Mouse (Mus musculus): ENCODE measurements around the gene Slc4a8.
"Not testable (repeated sequence)": the region's sequence is repeated elsewhere in the genome, so short reads cannot be mapped to it uniquely, and the experiment has no call there.

The Slc4a8 gene

DNA sequence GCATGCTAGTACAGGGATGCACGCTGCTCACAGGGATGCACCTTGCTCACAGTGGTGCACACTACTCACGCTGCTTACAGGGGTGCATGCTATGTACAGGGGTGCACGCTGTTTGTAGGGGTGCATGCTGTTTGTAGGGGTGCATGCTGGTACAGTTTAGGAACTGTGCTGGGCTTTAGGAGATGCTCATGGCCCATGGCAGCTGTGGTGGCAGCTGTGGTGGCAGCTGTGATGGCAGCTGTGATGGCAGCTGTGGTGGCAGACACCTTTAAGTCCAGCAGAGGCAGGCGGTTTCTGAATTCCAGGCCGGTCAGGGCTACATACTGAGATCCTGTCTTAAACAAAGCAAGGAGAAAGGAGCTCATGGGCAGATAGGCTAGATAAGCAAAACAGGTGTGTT, 8.8 kb downstream of the Slc4a8 start:
- no peak for DNase-seq (ENCODE audit: low read depth in 2 of 2, low spot score in 2 of 2)

DNA sequence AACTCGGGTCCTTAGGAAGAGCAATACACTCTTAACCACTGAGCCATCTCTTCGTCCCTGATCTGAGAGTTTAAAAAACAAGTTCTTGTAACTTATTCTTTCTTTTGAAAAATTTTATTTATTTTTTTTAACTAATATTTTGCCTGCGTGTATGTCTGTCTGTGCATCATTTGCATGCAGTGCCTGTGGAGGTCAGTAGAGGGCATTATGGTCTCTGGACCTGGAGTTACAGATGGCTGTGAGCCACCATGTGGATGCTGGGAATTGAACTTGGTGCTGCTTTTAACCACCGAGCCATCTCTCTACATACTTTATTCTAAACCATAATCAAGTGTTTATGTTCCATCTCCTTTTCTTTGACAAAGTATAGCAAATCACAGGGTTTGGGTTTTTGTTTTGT, 11.1 kb downstream of the Slc4a8 start:
- DNase-seq (ENCODE audit: low read depth in 2 of 2, low spot score in 2 of 2) = no peak

DNA sequence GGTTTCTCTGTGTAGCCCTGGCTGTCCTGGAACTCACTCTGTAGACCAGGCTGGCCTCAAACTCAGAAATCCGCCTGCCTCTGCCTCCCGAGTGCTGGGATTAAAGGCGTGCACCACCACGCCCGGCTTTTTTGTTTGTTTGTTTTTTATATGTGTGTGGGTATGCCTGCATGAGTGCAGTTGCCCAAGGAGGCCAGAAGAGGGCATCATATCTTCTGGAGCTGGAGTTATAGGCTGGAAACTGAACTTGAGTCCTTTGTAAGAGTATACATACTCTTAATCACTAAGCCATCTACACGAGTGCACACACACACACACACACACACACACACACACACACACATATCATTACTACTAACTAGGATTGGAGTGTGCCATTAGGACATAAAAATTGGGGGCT, 12.3 kb downstream of the Slc4a8 start:
- DNase-seq (ENCODE audit: low read depth in 2 of 2, low spot score in 2 of 2) = not testable (repeated sequence)

DNA sequence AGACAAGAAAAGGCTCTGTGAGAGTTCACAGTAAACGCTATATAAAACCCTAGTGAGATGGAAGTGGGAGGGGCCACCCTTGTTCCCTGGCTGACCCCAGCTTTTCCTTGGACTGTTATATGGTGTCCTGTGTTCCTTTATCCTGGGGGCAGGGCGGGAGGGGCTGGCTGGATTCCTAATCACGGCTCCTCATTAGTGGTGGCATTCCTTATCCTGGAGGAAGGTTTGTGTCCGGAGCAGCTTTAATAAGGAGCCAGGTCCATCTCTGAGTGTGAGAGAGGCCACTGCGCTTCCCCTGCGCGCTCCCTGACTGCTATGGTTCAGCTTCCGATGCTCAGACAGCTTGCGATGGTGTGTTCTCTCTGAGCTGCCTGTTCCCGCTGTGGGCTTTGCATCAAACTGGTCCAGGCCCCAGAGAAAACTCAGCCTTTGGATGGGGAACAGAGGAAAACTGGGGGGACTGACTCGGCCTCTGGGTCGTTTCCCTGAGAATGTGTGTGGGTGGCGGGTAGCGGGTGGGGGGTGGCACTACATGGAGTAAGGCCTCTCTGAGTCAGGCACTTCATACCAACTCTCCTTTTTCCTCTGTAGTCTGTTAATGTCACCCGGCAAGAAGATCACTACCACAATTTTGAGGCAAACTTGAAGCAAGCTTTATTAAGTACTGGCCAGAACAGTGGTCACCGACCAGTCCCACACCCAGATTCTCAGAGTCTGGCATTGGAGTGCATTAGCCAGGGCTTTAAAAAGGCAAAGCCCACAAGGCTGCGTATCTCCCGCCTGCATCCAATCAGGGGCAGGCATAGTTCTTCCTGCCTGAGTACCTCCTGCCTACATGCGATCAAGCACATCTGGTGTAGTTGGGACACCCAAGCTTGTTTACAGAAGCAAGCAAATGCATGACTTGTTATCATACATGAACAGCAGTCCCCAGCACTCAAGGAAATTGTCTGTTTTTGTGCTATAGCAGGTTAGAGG, 13.9 kb downstream of the Slc4a8 start:
- DNase-seq (ENCODE audit: low read depth in 2 of 2, low spot score in 2 of 2) = no peak

DNA sequence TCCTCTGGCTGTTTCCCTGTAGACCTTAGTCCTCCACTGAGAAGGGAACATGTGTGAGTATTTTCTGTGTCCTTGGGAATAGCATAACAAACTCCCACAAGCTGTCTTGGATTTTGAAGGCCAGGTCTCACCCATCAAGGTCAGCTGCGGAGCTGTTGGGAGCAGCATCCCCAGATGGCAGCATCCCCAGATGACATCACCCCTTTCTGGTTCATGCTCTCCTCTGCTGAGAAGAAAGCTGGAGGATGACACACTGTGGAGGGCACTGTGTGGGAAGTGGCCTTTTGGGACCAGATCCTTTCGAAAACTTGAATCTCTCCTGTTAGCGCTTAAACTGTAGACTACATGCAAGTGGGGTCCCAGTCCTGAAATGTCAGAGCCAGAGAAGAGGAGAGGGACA, 14.9 kb downstream of the Slc4a8 start:
- no peak for DNase-seq (ENCODE audit: low read depth in 2 of 2, low spot score in 2 of 2)

DNA sequence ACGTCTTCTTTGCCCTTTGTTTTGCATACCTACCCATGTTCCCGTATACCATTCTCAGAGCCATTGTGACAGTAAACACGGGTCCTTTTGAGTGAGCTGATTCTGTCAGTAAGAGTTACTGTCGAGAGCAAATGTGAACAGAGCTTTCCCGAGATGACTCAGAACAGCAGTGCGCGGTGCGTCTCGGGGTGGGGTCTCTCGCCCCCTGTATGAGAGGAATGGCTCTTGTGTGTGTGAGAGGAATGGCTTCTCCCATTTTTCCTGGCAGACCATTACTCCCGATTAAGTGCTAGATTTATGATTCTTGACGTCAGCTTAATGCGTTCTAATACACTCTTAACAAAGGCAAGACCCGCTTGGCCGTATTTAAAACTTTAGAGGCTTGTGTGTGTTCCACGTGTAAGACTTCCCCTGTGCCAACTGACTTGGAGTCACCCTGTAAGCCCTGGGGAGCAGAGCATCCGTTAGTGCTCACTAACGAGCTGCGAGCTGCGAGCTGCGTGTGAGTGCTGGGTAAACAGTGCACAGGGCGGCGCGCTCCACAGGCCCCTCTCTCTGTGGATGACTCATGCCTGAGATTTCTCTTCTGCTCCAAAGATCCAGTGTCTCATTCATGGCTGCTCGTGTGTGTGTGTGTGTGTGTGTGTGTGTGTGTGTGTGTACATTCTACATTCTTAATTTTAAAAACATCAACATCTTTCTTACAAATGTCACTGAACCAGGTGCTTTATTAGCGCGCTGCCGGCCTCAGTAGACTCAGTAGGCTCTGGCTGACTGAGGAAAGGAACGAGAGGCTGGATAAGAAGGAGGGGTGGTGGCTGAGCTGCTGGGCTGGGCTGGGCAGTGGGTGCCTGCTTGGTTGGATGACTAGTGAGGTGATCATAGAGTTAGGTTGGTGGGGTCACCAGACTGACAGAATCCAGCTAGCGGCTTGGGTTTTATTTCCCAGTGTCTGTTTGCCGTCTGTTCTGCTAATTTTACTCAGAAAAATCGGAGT, 15.8 kb downstream of the Slc4a8 start:
- no peak for DNase-seq (ENCODE audit: low read depth in 2 of 2, low spot score in 2 of 2)

DNA sequence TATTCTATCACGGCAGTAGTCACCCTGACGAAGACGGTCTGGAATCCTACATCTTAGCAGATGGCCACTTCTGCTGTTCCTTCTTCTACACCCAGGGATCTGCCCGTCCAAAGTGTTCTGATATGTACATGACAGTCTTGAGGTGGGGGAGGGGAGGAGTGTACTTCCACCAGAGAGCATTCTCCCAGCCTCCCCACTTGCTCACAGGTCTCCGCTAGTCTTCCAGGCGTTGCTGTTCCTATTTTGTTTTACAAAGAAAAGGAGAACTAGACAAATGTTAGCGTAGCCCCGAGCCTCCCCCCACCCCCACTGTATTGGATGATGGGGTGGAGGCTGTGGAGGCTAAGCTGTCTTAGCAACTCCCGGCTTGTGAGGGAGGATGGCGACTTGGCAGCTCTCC, 18.3 kb downstream of the Slc4a8 start:
- no peak for DNase-seq (ENCODE audit: low read depth in 2 of 2, low spot score in 2 of 2)

DNA sequence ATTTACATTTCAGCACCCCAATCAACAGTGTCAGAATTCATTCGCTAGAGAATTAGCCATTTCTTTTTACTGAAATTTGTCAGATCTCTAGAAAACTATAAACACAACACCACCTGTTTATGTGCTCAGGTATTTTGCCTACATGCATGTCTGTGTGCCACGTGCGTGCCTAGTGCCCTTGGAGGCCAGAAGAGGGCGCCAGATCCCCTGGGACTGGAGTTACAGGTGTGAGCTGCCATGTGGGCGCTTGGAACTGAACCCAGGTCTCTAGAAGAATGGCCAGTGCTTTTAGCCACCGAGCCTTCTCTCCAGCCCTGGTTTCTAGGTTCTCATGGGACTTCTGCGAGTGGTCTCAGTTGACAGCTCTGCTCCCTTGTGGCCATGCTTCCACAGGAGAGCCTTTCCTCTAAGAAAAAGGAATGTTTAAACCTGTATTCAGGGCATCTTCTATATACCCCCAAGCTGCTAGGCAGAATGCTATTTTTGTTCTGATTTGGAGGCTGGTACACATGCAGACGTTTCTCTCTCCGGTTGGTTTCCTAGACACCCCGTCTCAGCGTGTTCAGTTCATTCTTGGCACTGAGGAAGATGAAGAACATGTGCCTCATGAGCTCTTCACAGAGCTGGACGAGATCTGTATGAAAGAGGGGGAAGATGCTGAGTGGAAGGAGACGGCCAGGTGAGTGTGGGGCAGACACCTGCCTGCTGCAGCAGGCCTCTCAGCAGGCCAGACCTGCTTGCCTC, 21.9 kb downstream of the Slc4a8 start:
- DNase-seq (ENCODE audit: low read depth in 2 of 2, low spot score in 2 of 2) = no peak

DNA sequence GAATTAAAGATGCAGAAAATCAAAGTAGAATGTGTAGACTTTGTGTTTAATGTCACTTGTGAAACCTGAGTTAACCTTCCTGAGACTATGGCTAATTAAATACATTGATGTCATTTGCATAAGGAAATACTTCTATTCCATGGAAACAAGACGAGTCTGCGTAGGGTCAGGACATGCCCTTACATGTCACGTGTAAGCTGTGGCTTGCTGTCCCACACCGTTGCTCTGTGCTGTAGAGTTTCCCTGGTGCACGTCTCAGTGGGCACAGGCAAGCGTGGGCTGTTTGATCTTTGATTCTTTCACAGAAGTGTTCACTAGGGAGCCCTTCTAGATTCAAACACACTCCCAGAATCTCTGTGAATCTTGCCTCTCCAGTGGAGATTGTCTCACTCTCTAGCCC, 28.7 kb downstream of the Slc4a8 start:
- DNase-seq (ENCODE audit: low read depth in 2 of 2, low spot score in 2 of 2) = no peak

DNA sequence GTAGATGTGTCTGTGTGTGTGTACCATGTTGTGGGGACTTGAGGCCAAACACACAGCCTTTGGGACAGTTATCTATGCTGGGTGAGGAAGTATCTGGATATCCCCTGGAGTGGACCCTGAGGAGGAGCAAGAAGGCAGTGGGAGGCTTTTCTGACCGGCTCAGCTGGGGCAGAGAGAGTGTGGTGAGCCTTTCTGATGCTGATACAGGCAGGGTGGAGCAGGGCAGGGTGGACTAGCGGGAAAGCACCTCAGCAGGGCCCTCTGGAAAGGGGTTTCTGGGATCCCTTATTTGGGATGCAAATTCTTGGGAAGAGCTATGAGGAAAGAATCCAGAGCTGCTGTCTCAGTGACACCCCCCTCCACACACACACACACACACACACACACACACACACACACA, 30.8 kb downstream of the Slc4a8 start:
- no peak for DNase-seq (ENCODE audit: low read depth in 2 of 2, low spot score in 2 of 2)

DNA sequence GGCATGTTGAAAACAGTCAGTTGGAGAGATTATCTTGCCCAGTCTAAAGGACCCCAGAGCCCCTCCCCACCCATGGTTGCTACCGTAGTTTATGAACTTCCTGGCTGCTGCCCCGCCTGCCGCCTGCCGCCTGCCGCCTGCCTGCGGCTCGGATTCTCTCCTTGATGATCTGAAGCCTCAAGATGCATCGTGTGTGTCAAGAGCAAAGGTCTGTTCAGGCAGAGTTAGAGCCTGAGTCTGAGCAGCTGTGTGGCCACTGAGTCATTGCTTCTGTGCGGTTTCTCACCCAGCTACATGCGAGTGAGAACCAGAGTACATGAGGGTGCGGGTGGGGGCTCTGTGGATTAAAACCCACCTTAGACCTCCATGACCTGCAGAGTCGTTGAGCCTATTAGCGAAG, 39.4 kb downstream of the Slc4a8 start:
- no peak for DNase-seq (ENCODE audit: low read depth in 2 of 2, low spot score in 2 of 2)

DNA sequence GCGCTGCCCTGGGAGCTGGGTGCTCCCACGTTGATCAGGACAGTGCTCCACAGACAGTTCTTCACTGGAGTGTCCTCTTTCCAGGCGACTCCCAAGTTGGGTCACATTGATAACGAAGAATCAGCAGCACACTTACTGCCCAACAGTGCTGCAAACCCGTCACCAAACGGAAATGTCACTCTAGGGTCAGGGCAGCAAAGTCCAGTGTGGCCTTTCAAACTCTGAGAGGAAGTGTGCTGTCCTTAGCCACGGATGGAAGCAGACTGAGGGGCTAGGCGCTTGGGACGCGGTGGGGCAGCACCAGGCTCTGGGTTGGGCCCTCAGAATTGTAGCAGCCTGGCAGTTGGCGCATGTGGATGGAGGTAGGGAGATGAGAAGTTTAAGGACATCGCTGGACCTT, 46.5 kb downstream of the Slc4a8 start:
- DNase-seq (ENCODE audit: low read depth in 2 of 2, low spot score in 2 of 2) = no peak

DNA sequence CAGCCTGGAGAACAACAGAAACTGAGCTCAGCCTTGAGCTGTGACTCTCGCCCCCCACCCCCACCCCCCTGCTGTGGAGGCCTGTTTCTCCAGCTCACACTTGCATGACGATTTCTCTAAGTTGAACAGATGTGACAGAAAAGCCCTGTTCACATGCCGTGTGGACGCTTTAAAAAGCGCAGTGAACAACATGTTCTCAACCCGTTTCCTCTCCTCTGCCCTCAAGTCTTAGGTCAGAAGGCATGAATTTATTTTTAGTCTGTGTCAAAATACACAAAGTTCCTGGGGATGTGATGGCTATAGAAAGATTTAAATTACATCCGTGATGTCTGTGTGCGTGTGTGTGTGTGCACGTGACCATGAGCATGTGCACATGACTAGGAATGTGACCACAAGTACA, 46.9 kb downstream of the Slc4a8 start:
- no peak for DNase-seq (ENCODE audit: low read depth in 2 of 2, low spot score in 2 of 2)

DNA sequence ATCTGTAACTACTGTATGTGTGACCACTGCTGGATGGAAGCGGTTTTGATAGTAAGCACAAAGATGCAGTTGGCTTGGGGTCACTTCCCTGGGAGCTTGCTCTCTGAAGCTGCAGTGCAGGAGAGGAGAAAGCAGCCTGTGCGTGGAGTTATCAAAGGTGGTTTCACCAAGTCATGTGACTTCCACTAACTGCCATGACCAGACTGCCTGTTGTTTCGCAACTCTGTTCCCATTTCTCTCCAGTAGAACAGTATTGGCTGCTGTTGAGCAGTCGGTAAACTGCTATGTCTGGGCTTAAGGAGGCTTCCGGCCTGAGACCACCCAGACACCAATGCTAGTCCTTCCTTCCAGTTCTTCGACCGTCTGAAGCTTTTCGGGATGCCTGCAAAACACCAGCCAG, 48.7 kb downstream of the Slc4a8 start:
- no peak for DNase-seq (ENCODE audit: low read depth in 2 of 2, low spot score in 2 of 2)

DNA sequence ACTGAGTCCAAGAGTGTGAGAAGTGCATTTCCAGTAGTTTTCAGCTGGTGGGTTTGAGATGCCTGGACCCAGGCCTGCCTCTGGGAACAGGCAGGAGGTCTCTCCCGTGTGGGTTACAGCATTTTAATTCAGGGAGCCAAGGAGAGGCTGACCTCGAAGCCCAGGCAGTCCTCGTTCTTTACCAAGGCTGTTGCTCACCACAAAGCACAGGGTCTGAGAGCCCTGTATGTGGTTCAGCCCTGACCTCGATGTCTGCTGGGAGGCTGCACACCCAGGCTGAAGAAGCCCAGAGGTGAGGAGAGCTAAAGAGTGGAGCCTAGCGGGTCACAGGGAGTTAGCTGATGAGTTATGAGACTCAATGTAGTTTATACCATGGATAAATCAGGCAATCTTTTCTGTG, 52.0 kb downstream of the Slc4a8 start:
- no peak for DNase-seq (ENCODE audit: low read depth in 2 of 2, low spot score in 2 of 2)

DNA sequence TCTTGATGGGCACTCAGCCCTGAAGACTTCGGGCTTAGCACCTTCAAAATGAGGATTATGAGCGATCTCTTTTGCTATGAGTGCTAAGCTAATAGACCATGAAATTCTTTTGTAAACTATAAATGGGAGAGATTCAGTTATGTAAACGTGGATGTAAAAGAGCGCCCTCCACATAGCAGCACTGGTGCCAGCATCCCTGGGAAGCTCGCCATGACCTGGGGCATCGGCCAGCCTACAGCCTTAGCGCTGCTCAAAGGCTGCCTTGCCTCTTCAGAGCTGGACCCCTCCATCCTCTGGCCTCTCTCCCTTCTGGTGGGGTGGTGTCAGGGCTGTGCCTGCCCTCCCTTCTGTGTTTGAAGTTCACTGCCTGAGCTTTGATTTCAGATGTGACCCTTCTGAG, 52.5 kb downstream of the Slc4a8 start:
- DNase-seq (ENCODE audit: low read depth in 2 of 2, low spot score in 2 of 2) = no peak

DNA sequence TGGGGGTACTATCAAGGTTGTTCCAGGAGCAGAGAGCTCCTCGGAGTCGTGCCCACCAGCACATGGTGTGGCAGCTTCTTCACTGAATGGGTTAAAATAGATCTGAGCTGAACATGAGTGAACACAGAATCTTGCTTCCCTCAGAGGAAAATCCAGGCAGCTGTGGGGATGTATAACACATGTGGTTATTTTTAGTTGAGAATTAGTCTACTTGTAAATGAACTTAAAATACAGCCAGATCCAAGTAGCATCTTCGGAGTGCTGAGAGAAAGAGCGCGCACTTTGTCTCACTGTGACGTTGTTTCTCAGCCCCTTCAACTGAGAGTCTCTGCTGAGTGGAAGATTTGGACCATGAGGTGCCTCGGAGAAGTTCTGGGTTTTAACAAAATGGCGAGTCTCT, 53.8 kb downstream of the Slc4a8 start:
- DNase-seq (ENCODE audit: low read depth in 2 of 2, low spot score in 2 of 2) = no peak

DNA sequence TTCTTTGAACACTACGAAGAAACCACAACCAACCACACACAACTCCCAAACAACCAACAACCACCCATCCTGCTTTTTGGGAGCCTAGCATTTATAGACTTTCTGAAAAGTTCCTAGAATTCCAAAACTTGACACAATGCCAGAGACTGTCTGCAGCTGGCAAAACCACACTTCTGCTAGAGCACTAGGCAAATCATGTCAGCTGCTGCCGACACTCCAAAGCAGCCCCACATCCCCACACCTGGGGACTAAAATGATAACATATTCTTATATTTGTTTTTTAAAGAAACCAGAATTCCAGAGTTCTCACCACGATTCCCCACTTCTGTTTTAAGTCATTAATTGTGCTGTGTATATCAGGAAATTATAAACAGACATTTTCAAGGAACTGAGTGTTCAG, 57.3 kb downstream of the Slc4a8 start:
- no peak for DNase-seq (ENCODE audit: low read depth in 2 of 2, low spot score in 2 of 2)

DNA sequence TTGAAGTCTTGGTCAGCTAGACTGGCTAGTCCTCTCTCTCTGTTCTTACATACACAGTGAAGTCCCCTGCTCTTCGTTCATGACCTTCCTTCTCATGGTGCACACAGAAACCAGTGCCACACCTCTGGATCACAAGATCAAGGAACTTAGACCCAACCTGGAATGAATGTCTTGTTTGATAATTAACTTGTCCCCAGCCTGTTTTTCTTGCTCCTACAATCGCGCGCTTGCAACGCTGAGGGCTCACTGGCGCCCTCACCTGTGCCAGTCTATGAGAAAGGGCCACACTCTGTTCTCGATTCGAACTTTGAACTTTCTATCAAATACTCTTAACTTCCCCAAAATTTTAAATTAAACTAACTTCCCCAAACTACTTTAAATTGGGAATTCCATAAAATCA, 60.3 kb downstream of the Slc4a8 start:
- DNase-seq (ENCODE audit: low read depth in 2 of 2, low spot score in 2 of 2) = no peak

DNA sequence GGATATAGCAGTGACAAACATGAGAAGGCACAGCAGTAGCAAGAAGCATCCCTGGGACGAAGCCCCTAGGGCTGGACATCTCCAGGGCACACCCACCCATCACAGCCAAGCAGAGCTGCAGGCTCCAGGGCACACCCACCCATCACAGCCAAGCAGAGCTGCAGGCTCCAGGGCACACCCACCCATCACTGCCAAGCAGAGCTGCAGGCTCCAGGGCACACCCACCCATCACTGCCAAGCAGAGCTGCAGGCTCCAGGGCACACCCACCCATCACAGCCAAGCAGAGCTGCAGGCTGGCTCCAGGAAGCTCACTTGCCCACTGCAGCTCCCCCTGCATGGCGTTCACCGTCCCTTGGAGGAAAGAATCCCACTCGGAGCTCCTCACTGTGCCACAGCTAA, 60.8 kb downstream of the Slc4a8 start:
- not testable (repeated sequence) for DNase-seq (ENCODE audit: low read depth in 2 of 2, low spot score in 2 of 2)

DNA sequence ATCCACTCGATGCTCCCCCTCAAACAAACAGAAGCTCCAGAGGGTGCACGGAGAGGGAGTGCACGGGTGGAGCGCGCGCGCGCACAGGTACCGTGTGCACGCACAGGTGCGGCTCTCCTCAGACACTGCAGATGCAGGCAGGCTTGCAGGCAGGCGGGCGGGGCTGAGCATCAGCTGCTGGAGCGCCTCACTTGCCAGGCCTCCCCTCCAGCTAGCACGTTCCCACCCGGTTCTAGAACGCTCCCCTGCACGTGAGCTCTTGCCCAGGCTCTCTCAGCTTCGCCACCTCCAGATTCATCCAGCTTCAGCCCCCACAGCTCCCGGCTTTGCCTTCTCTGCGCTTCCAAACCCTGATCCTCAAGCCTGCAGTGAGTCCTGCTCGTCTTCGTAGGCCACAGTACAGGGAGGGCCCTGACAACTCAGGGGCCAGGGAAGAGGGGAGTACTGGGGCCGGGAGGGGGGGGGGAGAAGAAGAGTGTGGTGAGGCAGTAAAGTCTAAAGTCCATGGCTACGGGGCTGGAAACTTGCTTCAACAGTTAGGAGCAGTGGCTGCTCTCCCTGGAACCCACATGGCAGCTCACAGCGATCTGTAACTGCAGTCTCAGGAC, 63.8 kb downstream of the Slc4a8 start:
- no peak for DNase-seq (ENCODE audit: low read depth in 2 of 2, low spot score in 2 of 2)

Measured in CD8-positive naive resting alpha-beta T cell, adult 2 months (primary cell).